Mouse (Mus musculus) forebrain, embryonic 16.5 days (tissue): Measurements from ENCODE around the gene Pitx1. TPM values are rescaled to one million over a fixed set of nuclear protein-coding genes. Genes with fewer than 3 reads are reported as not detected.

Source experiments
- ATAC-seq: fragments of 200-750 bp; cut with Nextera tagmentation; 2 replicates; pipeline ENCODE4 v1.8.0; 2017; ENCODE audit warnings: mild to moderate bottlenecking, moderate library complexity
- H3K27ac ChIP-seq: fragments of 300-500 bp; sonication (generic); 2 replicates; pipeline ENCODE4 v1.5.1; 2014; ENCODE audit warnings: low read length, control low read depth
- H3K27me3 ChIP-seq: fragments of 300-500 bp; sonication (generic); replicated peaks from 2 replicates; pipeline ENCODE4 v1.6.1; 2014; ENCODE audit warnings: low read length; ENCODE audit not compliant: control insufficient read depth, insufficient read depth
- H3K36me3 ChIP-seq: fragments of 300-500 bp; sonication (generic); 2 replicates; pipeline ENCODE4 v1.6.1; 2014; ENCODE audit not compliant: control insufficient read depth, insufficient read depth
- H3K4me1 ChIP-seq: fragments of 300-500 bp; sonication (generic); replicated peaks from 2 replicates; pipeline ENCODE4 v1.6.1; 2014; ENCODE audit warnings: low read length; ENCODE audit not compliant: control insufficient read depth, insufficient read depth
- H3K4me2 ChIP-seq: fragments of 300-500 bp; sonication (generic); 2 replicates; pipeline ENCODE4 v1.6.1; 2014; ENCODE audit warnings: mild to moderate bottlenecking, low read length, control low read depth
- H3K4me3 ChIP-seq: fragments of 300-500 bp; sonication (generic); replicated peaks from 2 replicates; pipeline ENCODE4 v1.5.1; 2014; ENCODE audit warnings: mild to moderate bottlenecking, low read length, control low read depth
- H3K9ac ChIP-seq: fragments of 300-500 bp; sonication (generic); replicated peaks from 2 replicates; pipeline ENCODE4 v1.6.1; 2014; ENCODE audit warnings: low read depth, low read length, control low read depth
- H3K9me3 ChIP-seq: fragments of 300-500 bp; sonication (generic); 2 replicates; pipeline ENCODE4 v1.6.1; 2016; ENCODE audit warnings: low read length; ENCODE audit not compliant: control insufficient read depth
- WGBS: fragments of 180-500 bp; shearing (Covaris S2); extraction: QIAGEN DNeasy Blood & Tissue Kit; methylation state at CpG from one replicate; pipeline ENCODE4 v1.1.7; 2014; 5-methylcytosine and 5-hydroxymethylcytosine counted together
- polyA plus RNA-seq: library from polyadenylated mRNA; unstranded; fragments of >200 nt; fragmentation: Nextera tagmentation; extraction: Ambion mirVana; gene quantifications from 2 replicates; pipeline ENCODE4 v1.2.1, GENCODE M21; 2015

The Pitx1 gene
- polyA plus RNA-seq, 1 experiment from 2014 or later = not detected

DNA sequence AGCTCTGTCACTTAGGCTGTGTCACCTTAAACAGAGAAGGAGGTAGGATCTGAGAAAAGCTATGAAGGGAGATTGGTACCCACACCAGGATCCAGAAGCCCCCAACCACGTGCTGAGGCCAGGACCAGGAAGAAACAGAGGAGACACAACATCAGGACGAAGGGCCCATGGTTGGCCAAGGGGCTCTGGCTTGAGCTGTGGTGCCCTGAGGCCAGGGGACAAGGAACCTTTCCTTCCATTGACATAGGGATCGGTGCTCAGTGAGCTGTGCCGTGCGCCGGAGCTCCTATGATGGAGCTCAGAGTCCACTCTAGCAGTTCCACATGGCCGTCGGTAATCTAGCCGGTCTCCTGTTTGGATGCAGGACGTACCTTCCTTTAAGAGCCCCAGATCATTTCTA is 26.3 kb downstream of the Pitx1 start:
- Histone ChIP-seq H3K4me2 (no peak overlapping the region), H3K36me3 (no peaks in the 10 kb centered on the region), H3K9ac (no peak overlapping the region), H3K27ac (no peak overlapping the region), H3K4me3 (no peak overlapping the region), H3K9me3 (no peaks in the 10 kb centered on the region), H3K27me3 (no peaks in the 10 kb centered on the region), H3K4me1 (no peaks in the 10 kb centered on the region)
- no peak for ATAC-seq
- 92% methylated on average over 10 of the region's 10 CpGs for WGBS

DNA sequence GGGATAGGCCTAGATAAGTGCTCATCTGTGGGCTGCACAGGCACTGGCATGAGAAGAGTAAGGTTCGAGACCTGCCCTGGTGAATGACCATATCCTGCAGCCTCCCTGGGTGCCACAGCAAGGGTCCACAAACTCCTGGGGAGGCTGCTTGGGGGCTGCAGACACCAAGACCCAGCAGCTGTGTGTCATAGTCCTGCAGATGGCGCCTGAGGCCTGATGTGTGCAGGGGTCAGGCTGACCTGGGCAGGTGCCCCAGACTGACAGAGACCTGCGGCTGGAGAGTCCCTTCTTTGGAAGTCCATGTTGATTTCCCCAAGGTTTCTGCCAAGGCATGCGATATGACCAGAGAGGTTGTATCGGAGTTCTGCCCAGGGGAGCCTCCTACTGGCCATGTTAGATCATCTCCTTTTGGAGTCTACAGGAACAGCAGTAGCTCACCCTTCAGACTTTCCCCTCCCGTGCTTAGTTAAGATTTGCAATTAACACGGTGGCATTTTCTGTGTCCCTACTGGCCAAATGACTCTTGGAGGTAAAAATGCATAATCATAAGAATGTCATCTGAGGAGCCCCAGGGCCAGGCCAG is 26.9 kb downstream of the Pitx1 start:
- Histone ChIP-seq H3K9ac (no peak overlapping the region), H3K4me2 (no peak overlapping the region), H3K36me3 (no peaks in the 10 kb centered on the region), H3K4me3 (no peak overlapping the region), H3K9me3 (no peaks in the 10 kb centered on the region), H3K27ac (no peak overlapping the region), H3K4me1 (no peaks in the 10 kb centered on the region), H3K27me3 (no peaks in the 10 kb centered on the region)
- 77% methylated on average over 7 of the region's 7 CpGs for WGBS
- no peak for ATAC-seq

DNA sequence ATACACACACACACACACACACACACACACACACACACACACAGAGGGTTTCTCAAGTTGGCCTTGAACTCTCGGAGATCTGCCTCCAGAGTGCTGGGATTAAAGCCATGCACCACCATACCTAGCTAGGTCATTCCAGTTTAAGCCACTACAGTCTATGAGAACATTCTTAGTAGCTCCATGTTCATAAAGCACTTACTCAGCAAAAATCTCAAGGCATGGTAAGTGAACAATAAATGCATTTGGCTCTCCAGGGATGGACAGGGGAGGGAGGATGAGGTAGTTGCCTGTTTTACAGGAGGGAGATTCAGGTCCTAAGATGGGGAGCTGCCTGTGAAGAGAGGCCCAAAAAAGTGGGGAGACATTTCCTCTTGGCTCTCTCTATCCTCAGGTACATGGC is 32.0 kb downstream of the Pitx1 start:
- Histone ChIP-seq H3K9ac (no peak overlapping the region), H3K9me3 (0 out of 2 replicates have a peak, but pooled peaks cover 2% of the 10 kb centered on the region), H3K4me2 (no peak overlapping the region), H3K27ac (no peak overlapping the region), H3K4me3 (no peak overlapping the region), H3K27me3 (no peaks in the 10 kb centered on the region), H3K4me1 (no peaks in the 10 kb centered on the region), H3K36me3 (no peaks in the 10 kb centered on the region)
- 100% methylated on average over 1 of the region's 1 CpGs for WGBS
- no peak for ATAC-seq

DNA sequence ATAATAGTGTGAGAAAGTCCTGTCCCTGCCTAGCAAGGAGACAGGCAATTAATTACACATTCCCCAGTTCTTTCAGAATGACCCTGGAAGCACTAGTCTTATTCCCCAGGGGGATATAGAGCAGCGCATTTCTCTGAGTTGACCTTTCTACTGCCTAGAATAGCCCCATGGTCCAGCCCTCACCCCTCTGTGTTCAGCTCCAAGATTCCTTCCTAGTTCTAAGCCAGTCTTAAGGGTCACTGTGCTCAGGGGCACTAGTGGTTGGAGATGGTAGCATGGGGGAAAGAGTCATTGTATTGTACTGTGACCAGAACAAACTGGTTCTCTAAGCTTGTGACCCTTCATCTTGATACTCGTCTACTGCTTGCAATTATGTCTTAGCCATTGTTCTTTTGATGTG is 34.7 kb downstream of the Pitx1 start:
- Histone ChIP-seq H3K4me3 (no peak overlapping the region), H3K36me3 (no peaks in the 10 kb centered on the region), H3K9ac (no peak overlapping the region), H3K9me3 (0 out of 2 replicates have a peak, but pooled peaks cover 2% of the 10 kb centered on the region), H3K27me3 (no peaks in the 10 kb centered on the region), H3K27ac (no peak overlapping the region), H3K4me2 (no peak overlapping the region), H3K4me1 (no peaks in the 10 kb centered on the region)
- 61% methylated on average over 2 of the region's 2 CpGs for WGBS
- no peak for ATAC-seq

DNA sequence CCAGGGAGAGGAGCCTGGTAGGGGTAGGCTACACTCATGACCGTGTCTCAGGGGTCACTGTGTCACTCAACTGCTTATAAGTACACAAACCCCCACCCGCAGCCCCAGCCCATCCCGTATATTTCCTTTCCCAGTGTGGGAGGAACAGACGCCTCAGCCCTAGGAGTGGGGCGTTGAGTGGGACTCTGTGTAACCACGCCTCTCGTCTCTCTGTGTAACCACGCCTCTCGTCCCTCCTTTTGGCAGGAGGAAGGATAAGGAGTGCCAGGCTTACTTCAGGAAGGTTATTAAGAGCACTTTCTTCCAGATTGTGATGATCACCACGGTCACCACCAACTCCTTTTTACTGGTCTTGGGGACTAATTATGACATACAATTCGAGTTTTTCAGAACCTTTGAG is 49.9 kb downstream of the Pitx1 start:
- Histone ChIP-seq H3K9me3 (no peaks in the 10 kb centered on the region), H3K9ac (no peak overlapping the region), H3K4me1 (no peaks in the 10 kb centered on the region), H3K27ac (no peak overlapping the region), H3K27me3 (no peaks in the 10 kb centered on the region), H3K36me3 (no peaks in the 10 kb centered on the region), H3K4me2 (no peak overlapping the region), H3K4me3 (no peak overlapping the region)
- WGBS = 74% methylated on average over 11 of the region's 11 CpGs
- no peak for ATAC-seq

DNA sequence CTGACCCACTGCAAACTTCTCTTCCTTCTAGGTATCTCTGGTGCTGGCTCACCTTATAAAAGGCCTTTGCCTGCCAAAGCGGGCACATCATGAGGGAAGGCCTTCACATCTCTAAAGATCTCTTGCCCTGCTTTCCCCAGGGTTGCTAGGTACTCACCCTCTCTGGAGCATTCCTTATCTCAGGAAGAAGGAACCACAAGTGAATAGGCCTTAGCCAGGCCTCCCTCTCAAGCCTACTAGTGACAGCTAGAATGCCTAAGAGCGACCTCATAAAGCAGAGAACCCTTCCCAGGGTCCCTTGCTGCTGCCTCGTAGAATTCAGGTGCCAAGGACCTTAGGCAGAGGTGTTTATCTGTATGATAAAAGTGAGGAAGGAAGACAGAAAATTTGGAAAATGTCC is 51.7 kb downstream of the Pitx1 start, which contains the start of gene Catsper3:
Catsper3 (plus strand) TSS at position 301 of the 400 bp plus-strand sequence.
- Histone ChIP-seq H3K36me3 (no peaks in the 10 kb centered on the region), H3K4me2 (no peak within 1 kb of the TSS), H3K27me3 (no peaks in the 10 kb centered on the region), H3K4me3 (no peak within 1 kb of the TSS), H3K27ac (no peak within 1 kb of the TSS), H3K4me1 (no peaks in the 10 kb centered on the region), H3K9ac (no peak within 1 kb of the TSS), H3K9me3 (no peaks in the 10 kb centered on the region)
- no peak for ATAC-seq
- WGBS = 86% methylated on average over 3 of the region's 3 CpGs

DNA sequence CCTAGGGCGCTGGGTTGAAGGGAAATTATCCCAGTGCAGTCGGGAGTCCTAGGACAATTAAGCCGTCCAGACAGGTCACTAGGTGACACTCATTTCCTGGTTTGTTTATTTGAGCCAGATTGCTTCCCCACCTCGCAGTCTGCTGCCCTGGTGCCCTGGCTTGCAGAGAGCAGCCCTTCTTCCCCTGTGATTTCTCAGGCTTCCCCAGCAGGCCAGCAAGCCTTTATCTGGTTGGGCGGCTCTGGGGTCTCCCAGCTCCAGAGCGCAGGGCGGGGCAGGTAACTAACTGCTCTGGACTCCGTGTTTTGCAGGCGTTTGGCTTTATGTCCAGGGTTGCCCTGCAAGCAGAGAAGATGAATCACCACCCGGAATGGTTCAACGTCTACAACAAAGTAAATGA is 60.9 kb downstream of the Pitx1 start:
- H3K27me3 ChIP-seq = no peaks in the 10 kb centered on the region
- no peak for ATAC-seq
- H3K27ac ChIP-seq = no peak overlapping the region
- H3K4me2 ChIP-seq = no peak overlapping the region
- no peak overlapping the region for H3K4me3 ChIP-seq
- H3K9me3 ChIP-seq = no peaks in the 10 kb centered on the region
- H3K9ac ChIP-seq = no peak overlapping the region
- H3K36me3 ChIP-seq = no peaks in the 10 kb centered on the region
- 80% methylated on average over 11 of the region's 11 CpGs for WGBS
- H3K4me1 ChIP-seq = no peaks in the 10 kb centered on the region

Other genes starting within 250 kb of the Pitx1 start
- 29.9 and 41.4 TPM in 2 replicates for gene B4galt7, start 236.3 kb downstream of the Pitx1 start, polyA plus RNA-seq
- gene Caml, start 213.2 kb downstream of the Pitx1 start, polyA plus RNA-seq = 96.9 and 104 TPM in 2 replicates
- 34.2 and 36.4 TPM in 2 replicates for gene Ddx46, start 201.2 kb downstream of the Pitx1 start, polyA plus RNA-seq
- gene B230219D22Rik, start 143.1 kb downstream of the Pitx1 start, polyA plus RNA-seq = 74.6 and 74.9 TPM in 2 replicates
- gene Txndc15, start 121.5 kb downstream of the Pitx1 start, polyA plus RNA-seq = 121 and 125 TPM in 2 replicates
- gene Pcbd2, start 108.8 kb downstream of the Pitx1 start, polyA plus RNA-seq = 15.3 and 16.3 TPM in 2 replicates
- gene Catsper3, start 51.6 kb downstream of the Pitx1 start, polyA plus RNA-seq = not detected in 2 replicates